Mouse (Mus musculus): ENCODE results near the gene Gsdma3. TPM values are rescaled to one million over a fixed set of nuclear protein-coding genes. Genes with fewer than 3 reads are reported as not detected.
A peak's percentile ranks its signal among the peaks of the same experiment; 100 is the strongest.

Gsdma3 gene
- polyA plus RNA-seq, 1 experiment = not detected

GRCm38 (mm10) chr11:98637501-98637900 is 11.3 kb downstream of the Gsdma3 start:
- TF ChIP-seq POLR2A (IDR thresholded peaks at IDR 0.05; ENCODE audit: borderline replicate concordance, extremely low read depth, insufficient read depth, insufficient read length, poor library complexity, severe bottlenecking) (no peak), CTCF (IDR thresholded peaks at IDR 0.05; ENCODE audit: borderline replicate concordance, extremely low read depth, insufficient read depth, insufficient read length) (no peak)
- no peak for DNase-seq (ENCODE audit: low read depth)

GRCm38 (mm10) chr11:98640091-98640490 is 13.9 kb downstream of the Gsdma3 start:
- no peak for DNase-seq (ENCODE audit: low read depth)
- TF ChIP-seq POLR2A (IDR thresholded peaks at IDR 0.05; ENCODE audit: borderline replicate concordance, extremely low read depth, insufficient read depth, insufficient read length, poor library complexity, severe bottlenecking) = no peak
- TF ChIP-seq CTCF (IDR thresholded peaks at IDR 0.05; ENCODE audit: borderline replicate concordance, extremely low read depth, insufficient read depth, insufficient read length) = no peak

GRCm38 (mm10) chr11:98644757-98645156 is 18.6 kb downstream of the Gsdma3 start:
- TF ChIP-seq CTCF (IDR thresholded peaks at IDR 0.05; ENCODE audit: borderline replicate concordance, extremely low read depth, insufficient read depth, insufficient read length) = no peak
- no peak for TF ChIP-seq POLR2A (IDR thresholded peaks at IDR 0.05; ENCODE audit: borderline replicate concordance, extremely low read depth, insufficient read depth, insufficient read length, poor library complexity, severe bottlenecking)
- DNase-seq (ENCODE audit: low read depth) = no peak

DNA sequence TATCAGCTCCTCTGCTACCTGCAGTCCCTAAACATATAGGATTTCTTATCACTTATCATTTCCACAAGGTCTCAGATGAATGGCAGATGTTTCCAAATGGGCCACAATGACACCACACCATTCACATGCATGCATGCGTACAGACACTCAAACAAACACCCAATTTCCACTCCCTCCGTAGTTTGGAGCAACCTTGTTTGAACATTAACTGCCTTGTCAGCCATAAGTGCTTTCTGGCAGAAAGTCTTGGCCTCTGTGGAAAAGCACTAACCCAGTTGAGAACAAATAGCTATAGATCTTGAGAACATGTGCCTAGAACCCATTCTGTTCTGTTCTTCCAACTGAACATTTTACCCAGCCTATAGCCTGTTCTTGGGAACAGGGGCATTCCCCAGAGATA is 19.8 kb downstream of the Gsdma3 start:
- TF ChIP-seq CTCF (IDR thresholded peaks at IDR 0.05; ENCODE audit: borderline replicate concordance, extremely low read depth, insufficient read depth, insufficient read length) = no peak
- no peak for TF ChIP-seq POLR2A (IDR thresholded peaks at IDR 0.05; ENCODE audit: borderline replicate concordance, extremely low read depth, insufficient read depth, insufficient read length, poor library complexity, severe bottlenecking)
- DNase-seq (ENCODE audit: low read depth) = no peak

- TF ChIP-seq POLR2A (IDR thresholded peaks at IDR 0.05; ENCODE audit: borderline replicate concordance, extremely low read depth, insufficient read depth, insufficient read length, poor library complexity, severe bottlenecking) (no peak), CTCF (IDR thresholded peaks at IDR 0.05; ENCODE audit: borderline replicate concordance, extremely low read depth, insufficient read depth, insufficient read length) (no peak)
- DNase-seq (ENCODE audit: low read depth) = no peak
Observed at GRCm38 (mm10) chr11:98646459-98646858, 20.3 kb downstream of the Gsdma3 start, which contains the start of gene Gsdma2. Gsdma2 (plus strand) TSS chr11:98646759.

GRCm38 (mm10) chr11:98655076-98655475 is 28.9 kb downstream of the Gsdma3 start:
- peak; percentile 52; the same call in 1 of the 2 replicates for TF ChIP-seq CTCF (IDR thresholded peaks at IDR 0.05; ENCODE audit: borderline replicate concordance, extremely low read depth, insufficient read depth, insufficient read length)
- DNase-seq (ENCODE audit: low read depth) = peak; percentile 31

DNA sequence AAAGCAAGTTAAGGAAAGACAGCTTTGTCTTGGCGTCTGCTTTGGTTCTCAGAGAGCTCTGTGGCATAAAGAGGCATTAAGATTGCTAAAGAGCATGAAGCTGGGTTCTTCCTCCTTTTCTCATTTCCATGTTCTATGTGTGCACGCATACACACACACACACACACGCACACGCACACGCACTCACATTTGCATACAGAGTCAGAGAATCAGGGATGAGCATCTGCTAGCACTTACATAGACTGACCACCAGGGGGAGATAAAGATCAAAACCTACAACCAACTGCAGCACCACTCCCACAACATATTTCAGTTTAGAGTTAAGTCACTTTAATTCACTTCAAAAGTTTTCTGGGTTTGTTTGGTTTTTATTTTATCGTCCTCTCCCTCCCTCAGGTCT is 34.4 kb downstream of the Gsdma3 start:
- DNase-seq (ENCODE audit: low read depth) = peak; percentile 89
- TF ChIP-seq POLR2A (IDR thresholded peaks at IDR 0.05; ENCODE audit: borderline replicate concordance, extremely low read depth, insufficient read depth, insufficient read length, poor library complexity, severe bottlenecking) (no peak), CTCF (IDR thresholded peaks at IDR 0.05; ENCODE audit: borderline replicate concordance, extremely low read depth, insufficient read depth, insufficient read length) (peak; percentile 70; the same call in 1 of the 2 replicates)

GRCm38 (mm10) chr11:98664091-98664490 is 37.9 kb downstream of the Gsdma3 start, which contains the start of gene Gsdma:
Gsdma (plus strand) TSS chr11:98664351.
- TF ChIP-seq POLR2A (IDR thresholded peaks at IDR 0.05; ENCODE audit: borderline replicate concordance, extremely low read depth, insufficient read depth, insufficient read length, poor library complexity, severe bottlenecking) = no peak
- TF ChIP-seq CTCF (IDR thresholded peaks at IDR 0.05; ENCODE audit: borderline replicate concordance, extremely low read depth, insufficient read depth, insufficient read length) = no peak
- DNase-seq (ENCODE audit: low read depth) = no peak

DNA sequence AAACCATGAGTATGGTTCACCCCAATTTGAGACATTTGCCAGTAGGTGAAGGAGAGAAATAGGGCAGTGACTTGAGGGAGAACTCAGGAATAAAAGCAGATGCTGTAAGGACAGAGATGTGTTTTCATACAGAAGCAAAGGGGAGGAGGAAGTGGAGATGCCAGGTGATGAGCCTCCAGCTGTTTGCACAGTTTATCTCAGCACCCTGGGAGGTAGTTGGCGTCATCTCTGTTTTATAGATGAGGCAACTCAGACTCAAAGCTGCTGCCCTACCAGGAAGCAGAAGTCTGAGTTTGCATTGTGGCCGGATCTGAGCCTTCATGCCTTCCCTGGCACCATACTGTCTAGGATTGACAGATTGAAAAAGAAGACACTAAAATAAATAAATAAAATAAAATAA is 42.8 kb downstream of the Gsdma3 start:
- no peak for DNase-seq (ENCODE audit: low read depth)
- no peak for TF ChIP-seq CTCF (IDR thresholded peaks at IDR 0.05; ENCODE audit: borderline replicate concordance, extremely low read depth, insufficient read depth, insufficient read length)
- no peak for TF ChIP-seq POLR2A (IDR thresholded peaks at IDR 0.05; ENCODE audit: borderline replicate concordance, extremely low read depth, insufficient read depth, insufficient read length, poor library complexity, severe bottlenecking)

DNA sequence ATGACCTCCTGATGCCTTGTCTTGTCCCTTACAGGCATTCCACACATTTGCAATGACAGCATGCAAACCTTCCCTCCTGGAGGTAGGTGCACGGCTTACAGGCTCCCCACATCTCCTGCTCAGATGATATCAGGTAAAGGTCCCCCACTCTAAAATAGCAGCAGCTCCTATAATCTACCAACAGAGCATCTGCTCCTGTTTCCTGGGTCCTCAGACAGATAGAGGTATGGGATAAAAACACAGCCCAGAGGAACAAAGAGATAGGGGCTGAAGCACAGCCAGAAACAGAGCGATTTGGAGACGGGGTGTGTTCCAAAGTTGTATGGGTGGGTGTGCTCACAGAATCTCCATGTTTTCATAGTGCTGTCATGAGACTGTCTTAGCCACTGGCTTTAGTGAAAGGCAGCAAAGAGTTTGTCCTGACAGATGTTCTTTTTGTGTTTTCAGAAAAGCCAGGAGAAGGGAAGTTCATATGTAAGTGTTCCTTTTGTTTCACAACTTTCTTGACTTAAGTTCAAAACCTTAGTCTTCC is 45.2 kb downstream of the Gsdma3 start:
- no peak for TF ChIP-seq CTCF (IDR thresholded peaks at IDR 0.05; ENCODE audit: borderline replicate concordance, extremely low read depth, insufficient read depth, insufficient read length)
- TF ChIP-seq POLR2A (IDR thresholded peaks at IDR 0.05; ENCODE audit: borderline replicate concordance, extremely low read depth, insufficient read depth, insufficient read length, poor library complexity, severe bottlenecking) = no peak
- DNase-seq (ENCODE audit: low read depth) = no peak

GRCm38 (mm10) chr11:98671857-98672256 is 45.7 kb downstream of the Gsdma3 start:
- DNase-seq (ENCODE audit: low read depth) = no peak
- no peak for TF ChIP-seq CTCF (IDR thresholded peaks at IDR 0.05; ENCODE audit: borderline replicate concordance, extremely low read depth, insufficient read depth, insufficient read length)
- no peak for TF ChIP-seq POLR2A (IDR thresholded peaks at IDR 0.05; ENCODE audit: borderline replicate concordance, extremely low read depth, insufficient read depth, insufficient read length, poor library complexity, severe bottlenecking)

DNA sequence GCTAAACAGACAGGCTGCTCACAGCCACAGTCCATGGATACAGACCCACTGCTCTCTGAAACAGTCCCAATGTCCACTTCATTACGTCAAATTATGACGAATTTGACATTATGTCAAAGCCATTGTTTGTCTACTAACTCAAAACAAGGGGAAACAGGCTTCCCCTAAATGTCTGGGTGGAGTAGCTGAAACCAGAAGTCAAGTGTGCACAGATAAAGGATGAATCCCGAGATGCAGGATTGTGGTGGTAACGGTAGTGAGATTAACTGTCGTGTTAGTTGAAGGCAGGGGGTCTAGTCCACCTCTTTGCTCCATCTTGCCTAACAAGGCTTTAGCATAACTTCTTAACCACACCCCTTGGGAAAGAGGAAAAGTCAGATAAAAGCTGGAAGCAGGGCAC is 46.3 kb downstream of the Gsdma3 start:
- DNase-seq (ENCODE audit: low read depth) = no peak
- no peak for TF ChIP-seq POLR2A (IDR thresholded peaks at IDR 0.05; ENCODE audit: borderline replicate concordance, extremely low read depth, insufficient read depth, insufficient read length, poor library complexity, severe bottlenecking)
- no peak for TF ChIP-seq CTCF (IDR thresholded peaks at IDR 0.05; ENCODE audit: borderline replicate concordance, extremely low read depth, insufficient read depth, insufficient read length)
